Mouse (Mus musculus) hindbrain, embryonic 11.5 days (tissue): ENCODE results near the gene Tpi1. TPM values are rescaled to one million over a fixed set of nuclear protein-coding genes. Genes with fewer than 3 reads are reported as not detected.
A peak's percentile ranks its signal among the peaks of the same experiment; 100 is the strongest.
"Not testable (repeated sequence)": the region's sequence is repeated elsewhere in the genome, so short reads cannot be mapped to it uniquely, and the experiment has no call there.

Source experiments
- ATAC-seq: fragments of 200-750 bp; cut with Nextera tagmentation; 2 replicates; pipeline ENCODE4 v1.8.0; 2017; ENCODE audit warnings: mild to moderate bottlenecking, moderate TSS enrichment, moderate library complexity; ENCODE audit not compliant: low FRiP score
- DNase-seq: peaks from one replicate; pipeline ENCODE4 v3.0.0-alpha.2; 2015; ENCODE audit warnings: low spot score
- H3K27ac ChIP-seq: fragments of 300-500 bp; sonication (generic); 2 replicates; pipeline ENCODE4 v1.5.1; 2014; ENCODE audit warnings: mild to moderate bottlenecking, low read depth, low read length
- H3K27me3 ChIP-seq: fragments of 300-500 bp; sonication (generic); 2 replicates; pipeline ENCODE4 v1.6.1; 2014; ENCODE audit warnings: mild to moderate bottlenecking, low read length, moderate library complexity, mixed read lengths; ENCODE audit not compliant: control insufficient read depth, insufficient read depth
- H3K36me3 ChIP-seq: fragments of 300-500 bp; sonication (generic); 2 replicates; pipeline ENCODE4 v1.6.1; 2014; ENCODE audit warnings: mild to moderate bottlenecking, low read length, moderate library complexity, mixed read lengths; ENCODE audit not compliant: control insufficient read depth, insufficient read depth
- H3K4me1 ChIP-seq: fragments of 300-500 bp; sonication (generic); replicated peaks from 2 replicates; pipeline ENCODE4 v1.6.1; 2014; ENCODE audit warnings: low read length, mixed read lengths; ENCODE audit not compliant: control insufficient read depth, insufficient read depth
- H3K4me2 ChIP-seq: fragments of 300-500 bp; sonication (generic); replicated peaks from 2 replicates; pipeline ENCODE4 v1.6.1; 2014; ENCODE audit warnings: mild to moderate bottlenecking, low read depth, low read length
- H3K4me3 ChIP-seq: fragments of 300-500 bp; sonication (generic); 2 replicates; pipeline ENCODE4 v1.5.1; 2014; ENCODE audit warnings: low read depth, low read length
- H3K9ac ChIP-seq: fragments of 300-500 bp; sonication (generic); 2 replicates; pipeline ENCODE4 v1.6.1; 2014; ENCODE audit warnings: low read depth, low read length
- H3K9me3 ChIP-seq: fragments of 300-500 bp; sonication (generic); 2 replicates; pipeline ENCODE4 v1.6.1; 2016; ENCODE audit warnings: low read length; ENCODE audit not compliant: control insufficient read depth
- WGBS: fragments of 180-500 bp; shearing (Covaris S2); extraction: QIAGEN DNeasy Blood & Tissue Kit; methylation state at CpG from one replicate; pipeline ENCODE4 v1.1.7; 2014; 5-methylcytosine and 5-hydroxymethylcytosine counted together
- polyA plus RNA-seq: library from polyadenylated mRNA; unstranded; fragments of >200 nt; fragmentation: Nextera tagmentation; extraction: Ambion mirVana; gene quantifications from 2 replicates; pipeline ENCODE4 v1.2.1, GENCODE M21; 2014

Gene Tpi1
- polyA plus RNA-seq, 1 experiment from 2014 or later = 618 TPM

DNA sequence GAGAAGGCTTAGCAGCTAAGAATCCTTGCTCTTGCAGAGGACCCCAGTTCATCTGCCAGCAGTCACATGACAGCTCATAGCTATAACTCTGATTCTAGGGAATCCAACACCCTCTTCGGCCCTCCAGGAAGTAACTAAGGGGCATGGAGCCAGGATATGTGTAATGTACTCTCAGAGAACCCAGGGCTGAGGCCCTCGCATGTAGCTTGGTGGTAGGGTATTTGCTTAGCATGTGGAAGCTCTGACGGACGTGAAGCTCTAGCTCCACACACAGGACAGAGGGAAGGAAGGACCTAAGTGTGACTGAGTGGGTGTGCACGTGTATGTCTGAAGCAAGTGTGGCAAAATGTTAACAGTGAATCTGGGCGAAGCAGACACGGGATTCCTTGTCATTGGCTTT is 22.3 kb upstream of the Tpi1 start:
- no peak overlapping the region for H3K4me3 ChIP-seq
- WGBS = 81% methylated on average over 7 of the region's 7 CpGs
- H3K4me1 ChIP-seq = peaks cover 8% of the 10 kb centered on the region
- no peak for DNase-seq
- peaks cover 3% of the 10 kb centered on the region; the same call in 1 of the 2 replicates for H3K36me3 ChIP-seq
- no peak overlapping the region for H3K4me2 ChIP-seq
- H3K9me3 ChIP-seq = no peaks in the 10 kb centered on the region
- no peak overlapping the region for H3K9ac ChIP-seq
- no peaks in the 10 kb centered on the region for H3K27me3 ChIP-seq
- no peak overlapping the region for H3K27ac ChIP-seq
- no peak for ATAC-seq

DNA sequence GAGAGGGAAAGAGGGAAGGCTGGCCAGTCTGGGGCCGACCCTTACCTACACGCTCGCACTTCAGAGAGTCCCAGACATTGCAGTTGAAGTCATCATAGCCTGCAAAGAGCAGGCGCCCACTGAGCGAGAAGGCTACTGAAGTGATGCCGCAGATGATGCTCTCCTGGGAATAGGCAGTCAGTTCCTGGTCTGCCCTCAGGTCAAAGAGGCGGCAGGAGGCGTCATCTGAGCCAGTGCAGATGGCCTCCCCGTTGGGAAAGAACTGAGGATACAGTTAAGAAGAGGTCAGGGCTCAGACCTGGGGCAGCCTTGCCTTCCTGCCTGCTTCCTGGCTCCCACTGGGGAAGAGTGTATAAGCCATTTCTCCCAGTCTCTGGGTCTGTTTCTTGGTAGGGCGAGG is 21.4 kb upstream of the Tpi1 start:
- DNase-seq = no peak

DNA sequence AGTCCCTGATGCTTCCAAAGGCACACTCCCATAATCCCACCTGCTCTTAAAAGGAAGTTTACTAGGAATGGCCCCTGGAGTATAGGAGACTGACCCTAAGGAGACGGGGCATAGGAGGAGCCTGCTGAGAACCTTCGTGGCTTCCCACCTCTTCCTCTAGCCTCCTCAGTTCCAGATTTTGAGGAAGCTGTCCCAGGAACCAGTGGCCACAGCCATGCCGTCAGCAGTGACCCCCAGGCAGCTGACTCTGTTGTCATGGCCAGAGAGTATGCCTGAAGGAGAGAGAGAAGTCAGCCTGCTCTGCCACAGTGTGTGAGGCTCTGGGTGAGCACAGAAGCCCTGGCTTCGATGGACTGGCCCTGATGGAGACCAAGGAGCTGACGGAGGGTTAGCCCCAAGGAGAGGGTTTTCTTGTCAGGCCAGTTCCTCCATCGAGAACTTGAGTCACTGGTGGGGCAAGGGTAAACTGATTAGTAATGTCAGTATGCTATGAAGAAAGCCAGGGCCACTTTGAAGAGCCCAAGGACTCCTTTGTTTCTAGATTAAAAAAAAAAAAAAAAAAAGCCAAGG is 20.5 kb upstream of the Tpi1 start:
- no peak for DNase-seq
- Histone ChIP-seq H3K4me1 (0 out of 2 replicates have a peak, but pooled peaks cover 7% of the 10 kb centered on the region), H3K9me3 (no peaks in the 10 kb centered on the region), H3K4me2 (no peak overlapping the region), H3K4me3 (no peak overlapping the region), H3K9ac (no peak overlapping the region), H3K36me3 (0 out of 2 replicates have a peak, but pooled peaks cover 3% of the 10 kb centered on the region), H3K27me3 (no peaks in the 10 kb centered on the region), H3K27ac (no peak overlapping the region)
- WGBS = 86% methylated on average over 6 of the region's 6 CpGs
- no peak for ATAC-seq

More for the DNA sequence above, 21.4 kb upstream of the Tpi1 start:
- Histone ChIP-seq H3K9me3 (no peaks in the 10 kb centered on the region), H3K27ac (no peak overlapping the region), H3K27me3 (no peaks in the 10 kb centered on the region), H3K9ac (no peak overlapping the region), H3K36me3 (0 out of 2 replicates have a peak, but pooled peaks cover 3% of the 10 kb centered on the region), H3K4me1 (peaks cover 10% of the 10 kb centered on the region), H3K4me3 (no peak overlapping the region), H3K4me2 (no peak overlapping the region)
- 54% methylated on average over 10 of the region's 10 CpGs for WGBS
- ATAC-seq = no peak

DNA sequence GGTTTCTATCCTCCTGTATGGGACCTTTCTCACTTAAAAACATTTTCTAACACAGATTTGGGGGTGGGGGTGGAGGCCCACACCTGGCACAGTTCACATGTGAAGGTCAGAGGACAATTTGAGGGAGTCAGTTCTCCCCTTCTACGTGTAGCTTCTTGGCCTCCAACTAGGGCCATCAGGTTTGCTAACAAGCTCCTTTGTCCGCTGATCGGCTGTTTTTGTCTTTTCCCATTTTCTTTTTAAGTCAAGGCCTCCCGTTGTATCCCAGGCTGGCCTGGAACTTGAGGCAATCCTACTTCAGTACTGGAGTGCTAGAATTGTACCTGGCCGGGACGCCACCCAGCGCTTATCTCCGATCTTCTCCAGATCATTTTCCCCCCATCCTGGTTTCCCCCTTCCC is 17.6 kb upstream of the Tpi1 start:
- Histone ChIP-seq H3K9ac (no peak overlapping the region), H3K36me3 (0 out of 2 replicates have a peak, but pooled peaks cover 3% of the 10 kb centered on the region), H3K4me2 (peak overlapping the region; percentile 85; the same call in 1 of the 2 replicates), H3K4me1 (peaks cover 8% of the 10 kb centered on the region), H3K27me3 (no peaks in the 10 kb centered on the region), H3K9me3 (no peaks in the 10 kb centered on the region), H3K4me3 (no peak overlapping the region), H3K27ac (no peak overlapping the region)
- 95% methylated on average over 8 of the region's 8 CpGs for WGBS
- ATAC-seq (no peak), DNase-seq (no peak)

DNA sequence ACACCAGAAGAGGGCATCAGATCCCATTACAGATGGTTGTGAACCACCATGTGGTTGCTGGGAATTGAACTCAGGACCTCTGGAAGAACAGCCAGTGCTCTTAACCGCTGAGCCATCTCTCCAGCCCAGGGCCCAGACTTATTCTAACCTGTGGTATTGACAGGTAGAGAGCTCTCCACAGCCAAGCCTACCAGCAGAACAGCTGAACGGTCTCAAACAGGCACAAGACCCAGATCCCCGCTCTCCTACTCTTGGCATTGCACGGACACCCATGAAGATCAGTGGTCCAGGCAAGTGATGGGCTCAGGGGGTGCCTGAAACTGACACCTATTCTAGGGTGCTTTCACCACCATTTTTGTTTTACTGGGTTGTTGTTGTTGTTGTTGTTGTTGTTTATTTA is 17.1 kb upstream of the Tpi1 start:
- not testable (repeated sequence) for ATAC-seq, H3K9ac ChIP-seq, H3K9me3 ChIP-seq, DNase-seq, H3K4me1 ChIP-seq, H3K36me3 ChIP-seq, H3K27me3 ChIP-seq, H3K27ac ChIP-seq
- WGBS = 92% methylated on average over 4 of the region's 4 CpGs
- Histone ChIP-seq H3K4me3 (peak overlapping the region; percentile 68; the same call in 1 of the 2 replicates), H3K4me2 (peak overlapping the region; percentile 85)

DNA sequence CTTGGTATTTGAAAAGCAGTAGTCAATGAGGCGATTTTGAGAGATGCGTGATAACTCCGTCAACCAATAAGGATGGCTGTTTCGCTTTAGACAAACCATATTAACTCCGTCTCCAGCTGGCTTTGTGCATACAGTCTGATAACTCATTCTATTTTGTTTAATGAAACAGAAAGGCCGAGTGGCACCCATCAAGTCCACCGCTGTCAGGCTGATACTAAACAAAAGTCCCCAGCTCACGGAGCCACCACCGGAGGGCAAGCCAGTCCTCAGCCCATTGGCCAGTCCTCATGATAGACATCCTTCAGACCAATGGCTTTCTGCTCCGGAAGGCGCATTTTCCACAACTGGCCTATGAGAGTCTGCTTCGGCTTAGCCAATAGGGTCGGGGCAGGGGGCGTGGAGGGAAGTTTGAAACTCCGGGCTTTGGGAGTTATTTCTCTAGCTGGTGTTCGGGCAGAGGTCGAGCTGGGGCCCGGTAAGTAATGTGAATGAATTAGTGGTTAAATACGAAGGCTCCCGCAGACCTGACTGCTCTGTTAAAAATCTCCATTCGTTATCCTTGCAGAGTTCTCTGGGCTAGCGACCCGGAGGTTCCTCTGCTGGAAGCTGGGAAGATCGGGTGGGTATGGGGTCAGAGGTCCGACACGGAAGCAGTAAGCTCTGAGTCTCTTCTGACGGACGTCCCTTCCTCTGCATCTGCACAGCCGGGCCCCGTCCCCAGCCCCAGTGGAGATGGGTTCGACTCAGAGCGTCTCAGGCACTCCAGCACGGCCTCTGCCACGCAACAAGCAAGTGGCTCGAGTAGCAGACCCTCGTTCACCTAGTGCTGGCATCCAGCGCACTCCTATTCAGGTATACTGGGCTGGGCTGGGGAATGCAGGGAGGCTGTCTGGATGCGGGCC is 16.0 kb upstream of the Tpi1 start:
- WGBS = under 1% methylated on average over 38 of the region's 38 CpGs
- peak overlapping the region; percentile 78 for H3K9ac ChIP-seq
- H3K4me3 ChIP-seq = peak overlapping the region; percentile 68
- H3K4me2 ChIP-seq = peak overlapping the region; percentile 85
- 0 out of 2 replicates have a peak, but pooled peaks cover 3% of the 10 kb centered on the region for H3K36me3 ChIP-seq
- ATAC-seq (peak; percentile 90), DNase-seq (peak; percentile 89)
- H3K27me3 ChIP-seq = no peaks in the 10 kb centered on the region
- H3K4me1 ChIP-seq = peaks cover 8% of the 10 kb centered on the region
- no peaks in the 10 kb centered on the region for H3K9me3 ChIP-seq
- H3K27ac ChIP-seq = peak overlapping the region; percentile 77; the same call in 1 of the 2 replicates

DNA sequence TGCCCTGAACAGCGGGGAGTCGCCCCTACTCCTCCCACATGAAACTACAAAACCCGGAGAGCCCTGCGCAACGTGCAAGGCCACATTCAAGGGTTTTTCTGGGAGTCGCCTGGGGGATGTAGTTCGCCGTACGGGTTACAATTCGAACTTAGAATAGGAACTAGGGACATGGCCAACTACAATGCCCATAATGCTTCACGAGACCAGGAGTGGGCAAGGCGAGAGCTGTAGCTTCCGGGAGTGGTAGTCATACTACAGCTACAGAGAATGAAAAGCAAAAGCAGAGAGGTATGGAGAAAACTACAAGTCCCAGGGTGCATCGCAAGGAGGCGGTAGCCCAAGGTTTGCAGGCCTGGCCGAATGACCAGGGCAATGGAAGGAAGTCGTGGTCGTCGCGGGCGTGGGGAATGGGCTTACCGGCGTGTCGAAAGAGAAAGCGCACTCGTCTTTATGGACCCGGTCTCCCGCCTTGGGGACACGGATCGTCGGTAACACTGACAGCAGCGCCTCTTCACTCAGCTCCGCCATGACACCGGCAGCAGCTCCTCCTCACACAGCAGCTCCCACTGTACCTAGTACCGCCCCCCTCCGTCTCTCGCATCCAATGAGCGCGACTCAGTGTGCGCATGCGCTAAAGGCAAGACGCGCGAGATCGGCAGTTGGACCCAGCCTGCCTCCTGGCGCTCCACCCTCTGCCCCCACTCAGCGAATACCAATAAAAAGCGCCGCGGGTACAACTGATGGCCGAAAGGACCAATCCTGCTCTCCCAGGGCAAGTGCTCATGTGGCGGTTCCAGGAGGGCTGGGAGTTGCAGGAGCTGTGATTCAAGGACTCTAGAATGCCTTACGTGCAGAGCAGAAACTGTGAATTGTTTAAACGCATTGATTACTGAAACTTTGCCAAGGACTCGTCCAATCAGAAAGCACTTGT is 15.0 kb upstream of the Tpi1 start, which contains the start of the genes Usp5 and Cdca3:
TSS of gene Usp5 (minus strand) at position 617 of the 931 bp plus-strand sequence.
TSS of gene Cdca3 (plus strand) at position 680 of the 931 bp plus-strand sequence.
- Histone ChIP-seq H3K4me2 (peak within 1 kb of the TSS; percentile 85), H3K9me3 (no peaks in the 10 kb centered on the region), H3K36me3 (peaks cover 8% of the 10 kb centered on the region; the same call in 1 of the 2 replicates), H3K4me3 (peak within 1 kb of the TSS; percentile 68), H3K27ac (peak within 1 kb of the TSS; percentile 77; the same call in 1 of the 2 replicates), H3K4me1 (peaks cover 8% of the 10 kb centered on the region), H3K27me3 (no peaks in the 10 kb centered on the region), H3K9ac (peak within 1 kb of the TSS; percentile 78)
- WGBS = under 1% methylated on average over 55 of the region's 55 CpGs
- peak; percentile 96 for ATAC-seq
- peak; percentile 99 for DNase-seq

DNA sequence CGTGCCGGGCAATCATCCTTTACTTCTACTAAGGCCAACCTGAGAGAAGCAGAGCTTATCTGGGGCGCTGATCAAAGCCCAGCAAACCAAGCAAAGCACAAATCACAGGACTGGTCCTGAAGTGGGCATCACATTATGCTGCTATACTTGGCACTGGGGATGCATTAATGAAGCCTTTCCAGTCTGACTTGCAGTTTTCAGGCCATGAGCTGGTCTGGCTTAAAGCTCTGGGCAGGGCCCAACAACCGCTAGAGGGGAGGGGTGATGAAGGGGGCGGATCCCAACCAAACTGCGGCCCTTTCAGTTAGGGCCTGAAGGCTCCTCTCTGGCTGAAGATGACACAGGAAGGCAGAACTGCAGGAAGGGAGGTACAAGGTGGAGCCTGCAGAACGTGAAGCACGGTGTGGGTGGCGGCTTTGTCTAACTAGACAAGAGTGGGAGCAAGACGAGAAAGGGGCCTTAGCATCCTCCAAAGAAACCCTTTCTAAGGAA is 14.1 kb upstream of the Tpi1 start:
- WGBS = 25% methylated on average over 10 of the region's 10 CpGs
- Histone ChIP-seq H3K4me1 (peaks cover 8% of the 10 kb centered on the region), H3K27me3 (no peaks in the 10 kb centered on the region), H3K9ac (peak overlapping the region; percentile 64), H3K4me3 (peak overlapping the region; percentile 68), H3K27ac (0 out of 2 replicates have a peak overlapping the region, but pooled peaks have one; percentile 1), H3K9me3 (no peaks in the 10 kb centered on the region), H3K4me2 (peak overlapping the region; percentile 77), H3K36me3 (peaks cover 17% of the 10 kb centered on the region)
- ATAC-seq (no peak), DNase-seq (no peak)
